Mouse (Mus musculus) G1E (cell line): ENCODE measurements around the gene Adgrv1.

Experiments used
- CTCF ChIP-seq: IDR thresholded peaks from 2 replicates; pipeline ENCODE4 v1.5.1; 2012; ENCODE audit warnings: low read depth, low read length, inconsistent platforms, mixed read lengths
- GATA1 ChIP-seq: IDR thresholded peaks from 2 replicates; pipeline ENCODE4 v1.6.1; 2012; ENCODE audit warnings: borderline replicate concordance, low read length, inconsistent platforms, mixed read lengths
- TAL1 ChIP-seq: conservative IDR thresholded peaks from 2 replicates; pipeline ENCODE4 v1.6.1; 2012; ENCODE audit warnings: low read depth, low read length, inconsistent platforms, mixed read lengths

- TF ChIP-seq CTCF (no peak), GATA1 (no peak), TAL1 (no peak)
Observed at GRCm38 (mm10) chr13:81122238-81122637, 510.7 kb downstream of the Adgrv1 start.
